Mouse (Mus musculus): ENCODE measurements around the gene Lnpep.
"Not testable (repeated sequence)": the region's sequence is repeated elsewhere in the genome, so short reads cannot be mapped to it uniquely, and the experiment has no call there.

Gene Lnpep

DNA sequence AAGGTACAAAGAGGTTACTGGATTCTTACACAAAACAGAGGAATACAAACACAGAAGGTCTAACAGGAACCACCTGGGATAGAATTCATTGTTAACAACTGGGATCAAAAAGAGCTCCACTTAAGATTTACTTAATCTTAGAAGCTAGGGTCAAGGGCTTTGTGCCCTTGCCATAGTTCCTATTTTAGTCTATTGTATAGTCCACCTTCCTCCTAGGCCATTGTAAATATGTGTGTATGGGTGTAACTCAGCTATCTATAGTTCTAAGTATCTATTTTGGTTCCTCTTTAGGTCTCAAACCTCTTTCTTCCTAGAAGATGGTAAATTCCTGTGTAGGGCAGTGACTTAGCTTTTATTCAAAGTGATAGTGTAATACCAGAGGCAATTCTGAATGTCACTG lies 128.6 kb downstream of the Lnpep start:
- DNase-seq (ENCODE audit: low spot score): not testable (repeated sequence)

DNA sequence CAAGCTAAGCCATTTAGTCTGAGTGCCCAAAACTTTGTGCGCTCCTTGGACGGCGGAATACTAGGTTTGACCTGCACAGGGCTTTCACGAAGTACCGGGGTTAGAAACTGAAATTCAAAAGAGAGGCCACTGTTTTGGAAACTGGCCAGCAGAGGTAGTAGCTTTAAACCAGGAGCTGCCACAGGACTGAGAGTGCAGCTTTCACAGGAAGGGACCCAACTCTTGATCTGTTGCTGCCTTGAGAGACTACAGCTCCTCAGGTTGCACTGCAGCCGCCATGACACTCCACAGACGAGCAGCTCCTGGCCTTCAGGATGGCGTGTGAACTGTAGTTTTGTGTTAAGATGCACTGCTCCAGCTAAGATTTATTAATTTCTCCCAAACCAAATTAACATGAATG lies 132.7 kb downstream of the Lnpep start:
- no peak for DNase-seq (ENCODE audit: low spot score)

DNA sequence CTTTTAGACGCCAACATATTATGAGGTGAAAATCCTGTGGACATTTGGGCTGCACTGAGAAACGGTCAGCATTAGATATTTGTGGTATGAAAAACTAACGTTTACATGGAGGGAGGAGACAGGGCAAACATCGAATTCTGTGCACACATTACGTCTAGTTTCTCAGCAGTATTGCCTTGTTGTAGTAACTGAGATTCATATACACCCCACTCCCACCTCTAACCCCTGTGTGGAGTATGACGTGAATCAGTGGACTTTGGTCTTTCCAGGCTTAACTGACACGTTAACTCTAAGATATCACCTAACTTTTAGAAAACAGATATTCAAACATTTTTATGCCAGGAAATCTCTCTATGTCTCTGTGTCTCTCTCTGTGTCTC lies 133.2 kb downstream of the Lnpep start:
- DNase-seq (ENCODE audit: low spot score): no peak

DNA sequence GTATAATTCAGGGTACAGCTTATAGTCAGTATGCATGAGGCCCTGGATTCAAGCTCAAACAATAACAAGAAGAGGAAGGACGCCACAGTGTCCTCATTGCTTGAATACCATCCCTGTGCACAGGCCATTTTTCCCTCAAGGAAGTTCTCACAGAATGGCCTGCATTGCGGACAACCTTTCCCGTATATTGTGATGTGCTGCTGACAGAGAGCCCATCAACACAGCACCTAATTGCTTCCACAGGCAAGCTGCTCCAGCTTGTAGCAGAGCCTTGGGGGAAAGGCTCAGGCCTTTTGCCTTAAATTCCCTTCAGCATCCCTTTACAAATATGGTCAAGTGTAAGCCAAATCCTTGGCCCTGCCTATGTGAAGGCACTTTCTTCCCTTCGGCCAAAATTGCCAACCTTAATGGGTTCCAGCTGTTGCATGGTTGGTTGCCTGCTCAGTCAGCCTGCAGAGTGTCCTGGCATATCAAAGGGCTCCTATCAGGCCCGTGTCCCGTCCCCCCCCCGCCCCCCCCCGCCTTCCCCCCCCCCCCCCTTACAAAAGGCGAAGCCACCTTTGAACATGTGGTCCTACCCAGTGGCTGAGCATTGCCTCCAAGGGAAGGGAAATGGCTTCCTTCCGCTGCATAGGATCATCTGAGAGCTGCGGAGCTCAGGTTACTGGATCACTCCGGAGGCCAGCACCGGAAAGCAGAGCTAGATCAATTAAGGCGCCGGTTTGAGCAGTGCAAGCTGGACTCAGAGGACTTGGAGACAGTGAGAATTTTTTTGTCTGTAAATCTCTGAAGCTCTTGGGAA lies 133.8 kb downstream of the Lnpep start:
- no peak for DNase-seq (ENCODE audit: low spot score)

DNA sequence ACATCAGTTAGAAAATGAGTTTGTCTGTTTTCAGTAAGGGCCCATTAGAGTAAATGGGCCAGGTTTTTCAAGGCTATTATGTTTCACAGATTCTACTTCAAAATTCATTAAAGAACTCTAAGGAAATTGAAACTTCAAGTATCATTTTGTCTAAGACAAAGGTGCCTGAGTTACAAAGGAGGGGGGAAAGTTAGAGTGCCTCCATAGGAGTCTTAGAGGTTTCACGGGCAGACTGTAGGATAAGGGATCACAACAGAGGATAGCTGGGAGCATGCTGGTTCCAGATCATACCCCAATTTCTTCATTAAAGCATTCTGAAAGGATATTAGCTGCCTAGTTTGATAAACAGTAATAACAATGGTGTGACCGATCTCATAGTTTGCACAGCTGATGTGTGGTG lies 139.1 kb downstream of the Lnpep start:
- DNase-seq (ENCODE audit: low spot score): no peak

Data from MN1 (cell line).